Mouse (Mus musculus) heart, postnatal 0 days (tissue): ENCODE results near the gene Tnrc6c.

Experiments
- CTCF ChIP-seq: IDR thresholded peaks from 2 replicates; pipeline ENCODE4 v1.5.1; 2016; ENCODE audit warnings: antibody characterized with exemption, control low read depth, low read depth
- EP300 ChIP-seq: IDR thresholded peaks from 2 replicates; pipeline ENCODE4 v1.6.1; 2016; ENCODE audit warnings: antibody characterized with exemption, low read depth

DNA sequence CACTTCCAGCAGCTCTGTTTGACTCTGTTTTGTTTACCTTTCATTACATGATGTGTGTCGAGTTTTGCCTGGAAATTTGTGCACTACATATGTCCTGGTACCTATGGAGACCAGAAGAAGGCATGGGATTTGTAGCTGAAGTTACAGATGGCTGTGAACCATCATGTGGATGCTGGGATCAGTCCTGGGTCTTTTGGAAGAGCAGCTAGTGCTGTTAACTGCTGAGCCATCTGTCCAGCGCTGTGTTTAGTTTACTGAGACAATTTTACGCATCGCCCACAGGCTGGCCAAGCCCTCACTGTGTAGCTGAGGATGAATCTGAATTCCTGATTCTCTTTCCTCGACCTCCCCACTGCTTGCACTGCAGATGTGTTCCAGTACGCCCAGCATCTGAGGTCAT lies 6.1 kb upstream of the Tnrc6c start:
- no peak for TF ChIP-seq EP300
- no peak for TF ChIP-seq CTCF
